In the genomic region with DNA sequence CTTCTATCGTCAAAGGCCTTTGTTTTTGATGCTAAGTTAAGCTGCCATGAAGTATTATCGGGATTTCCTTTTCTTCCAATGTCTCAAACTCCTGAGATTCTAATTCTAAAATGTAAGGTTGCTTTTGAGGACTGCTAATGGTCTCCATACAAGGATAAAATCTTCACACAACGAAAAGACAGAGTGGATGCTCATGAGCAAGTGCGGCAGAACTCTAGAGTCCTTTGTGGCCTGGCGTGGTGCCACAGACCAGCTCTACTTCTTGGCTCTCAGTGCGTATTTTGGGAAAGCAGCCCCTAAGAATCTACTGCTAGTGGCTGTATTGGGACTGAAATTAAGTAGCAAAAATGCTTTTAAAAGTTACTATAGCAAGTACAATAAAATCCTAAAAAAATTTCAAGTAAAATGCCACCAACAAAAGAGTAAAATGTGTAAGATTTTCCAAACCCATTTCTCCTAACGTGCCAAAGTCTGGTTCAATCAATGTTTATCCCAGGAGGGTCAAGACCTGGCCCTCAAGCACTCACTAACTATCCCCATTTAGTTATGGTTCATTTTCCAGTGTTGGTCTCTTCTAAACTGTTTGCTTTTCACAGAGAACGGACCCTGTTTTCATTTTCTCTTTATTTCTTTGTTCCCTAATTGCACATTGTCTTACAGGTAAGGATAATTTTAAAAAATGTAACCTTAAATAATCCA, we compare ENCODE assay signal across 10 mouse cellular contexts. TPM values are rescaled to one million over a fixed set of nuclear protein-coding genes. Genes with fewer than 3 reads are reported as not detected.
A peak's percentile ranks its signal among the peaks of the same experiment; 100 is the strongest.
DNase-seq lines count a peak whose midpoint lies in the region; ATAC-seq lines count a peak whose summit lies in the region.
"Had no signal": no experiment of that assay in that cellular context is flagged by ENCODE, and none has a peak within 500 bp of the region (broad histone marks: within the 10 kb centered on the region; RNA-seq: fewer than 3 reads in every experiment).

No protein-coding gene starts in this region.

- WGBS in limb, embryonic 13.5 days, result 60% methylated on average over 8 of the region's 8 CpGs
- 90% methylated on average over 8 of the region's 8 CpGs for WGBS in limb, embryonic 10.5 days
- 37% methylated on average over 8 of the region's 8 CpGs for WGBS in embryonic facial prominence, embryonic 15.5 days

- H3K27ac ChIP-seq in limb, embryonic 13.5 days, result peak overlapping the region; percentile 53; the same call in 1 of the 2 replicates
- H3K27ac ChIP-seq in limb, embryonic 10.5 days, result no peak overlapping the region
- H3K27ac ChIP-seq in embryonic facial prominence, embryonic 15.5 days (replicated peaks), result peak overlapping the region; percentile 76
- H3K27ac ChIP-seq: hindbrain, embryonic 15.5 days; midbrain, embryonic 12.5 days had no signal

- peaks cover 20% of the 10 kb centered on the region for H3K4me1 ChIP-seq in limb, embryonic 13.5 days
- peaks cover 10% of the 10 kb centered on the region; the same call in 1 of the 2 replicates for H3K4me1 ChIP-seq in limb, embryonic 10.5 days
- H3K4me1 ChIP-seq in embryonic facial prominence, embryonic 15.5 days, result peaks cover 14% of the 10 kb centered on the region
- H3K4me1 ChIP-seq: hindbrain, embryonic 15.5 days; midbrain, embryonic 12.5 days had no signal

- no peaks in the 10 kb centered on the region for H3K36me3 ChIP-seq in limb, embryonic 13.5 days
- H3K36me3 ChIP-seq in limb, embryonic 10.5 days, result no peaks in the 10 kb centered on the region
- no peaks in the 10 kb centered on the region for H3K36me3 ChIP-seq in embryonic facial prominence, embryonic 15.5 days
- H3K36me3 ChIP-seq: hindbrain, embryonic 15.5 days; midbrain, embryonic 12.5 days had no signal

- no peak overlapping the region for H3K9ac ChIP-seq in limb, embryonic 13.5 days
- no peak overlapping the region for H3K9ac ChIP-seq in embryonic facial prominence, embryonic 15.5 days
- H3K9ac ChIP-seq: hindbrain, embryonic 15.5 days; midbrain, embryonic 12.5 days had no signal

- H3K27me3 ChIP-seq in limb, embryonic 13.5 days, result no peaks in the 10 kb centered on the region
- no peaks in the 10 kb centered on the region for H3K27me3 ChIP-seq in limb, embryonic 10.5 days (ENCODE audit: low read depth, poor library complexity, severe bottlenecking)
- no peaks in the 10 kb centered on the region for H3K27me3 ChIP-seq in embryonic facial prominence, embryonic 15.5 days
- H3K27me3 ChIP-seq: hindbrain, embryonic 15.5 days; midbrain, embryonic 12.5 days had no signal

- H3K9me3 ChIP-seq in limb, embryonic 13.5 days, result no peaks in the 10 kb centered on the region
- H3K9me3 ChIP-seq in limb, embryonic 10.5 days (replicated peaks), result no peaks in the 10 kb centered on the region
- no peaks in the 10 kb centered on the region for H3K9me3 ChIP-seq in embryonic facial prominence, embryonic 15.5 days (replicated peaks)
- H3K9me3 ChIP-seq: hindbrain, embryonic 15.5 days; midbrain, embryonic 12.5 days had no signal

- DNase-seq in limb, embryonic 10.5 days (ENCODE audit: low spot score), result no peak
- peak; percentile 51 for DNase-seq in Muller cell, postnatal 12 days (ENCODE audit: inconsistent ontology term)
- DNase-seq in kidney, postnatal 4 days, result peak; percentile 54 to 66
- DNase-seq in MN1 (ENCODE audit: low spot score), result no peak
- no peak for DNase-seq in left cerebral cortex, adult 8-10 months (ENCODE audit: low spot score in 2 of 2)
- DNase-seq: right cerebral cortex, postnatal 25 days had no signal

- H3K4me2 ChIP-seq in limb, embryonic 13.5 days (replicated peaks), result no peak overlapping the region
- H3K4me2 ChIP-seq in embryonic facial prominence, embryonic 15.5 days (replicated peaks), result peak overlapping the region; percentile 16; the same call in 1 of the 2 replicates
- H3K4me2 ChIP-seq: hindbrain, embryonic 15.5 days; midbrain, embryonic 12.5 days had no signal

- H3K4me3 ChIP-seq in limb, embryonic 13.5 days, result no peak overlapping the region
- H3K4me3 ChIP-seq in limb, embryonic 10.5 days, result no peak overlapping the region
- no peak overlapping the region for H3K4me3 ChIP-seq in embryonic facial prominence, embryonic 15.5 days (replicated peaks)
- H3K4me3 ChIP-seq: hindbrain, embryonic 15.5 days; midbrain, embryonic 12.5 days had no signal

- ATAC-seq in limb, embryonic 13.5 days (ENCODE audit: low FRiP score, low read depth), result no peak
- ATAC-seq in embryonic facial prominence, embryonic 15.5 days (ENCODE audit: insufficient number of reproducible peaks, low FRiP score, low TSS enrichment, low read depth), result no peak

RNA-seq across cellular contexts. Expression of a gene that starts 2.2 kb away (rescaled TPM):
- polyA plus RNA-seq in limb, embryonic 13.5 days (2015; fragmentation: Nextera tagmentation; extraction: Ambion mirVana), result 2.4 and 4.0 TPM in 2 replicates
- 1.1 and 1.3 TPM in 2 replicates for polyA plus RNA-seq in limb, embryonic 10.5 days (2016; fragmentation: Nextera tagmentation; extraction: Ambion mirVana)
- polyA plus RNA-seq in embryonic facial prominence, embryonic 15.5 days (2015; fragmentation: Nextera tagmentation; extraction: Ambion mirVana), result 35.3 and 38.6 TPM in 2 replicates
- 1 to 10 TPM; 1.6 to 2.2 (median 2.1) TPM for total RNA-seq in left cerebral cortex, adult 8-10 months (2022)

RNA-seq across cellular contexts. Expression of a gene that starts 23.4 kb away (rescaled TPM):
- 150 and 159 TPM in 2 replicates for polyA plus RNA-seq in limb, embryonic 13.5 days (2015; fragmentation: Nextera tagmentation; extraction: Ambion mirVana)
- polyA plus RNA-seq in limb, embryonic 10.5 days (2016; fragmentation: Nextera tagmentation; extraction: Ambion mirVana), result 1.3 and 1.7 TPM in 2 replicates
- polyA plus RNA-seq in embryonic facial prominence, embryonic 15.5 days (2015; fragmentation: Nextera tagmentation; extraction: Ambion mirVana), result 201 and 212 TPM in 2 replicates
- total RNA-seq in left cerebral cortex, adult 8-10 months (2022), result 1 to 10 TPM; 5.1 to 9.6 (median 8.3) TPM

RNA-seq across cellular contexts. Expression of a gene that starts 40.2 kb away (rescaled TPM):
- 41.4 and 48.2 TPM in 2 replicates for polyA plus RNA-seq in limb, embryonic 13.5 days (2015; fragmentation: Nextera tagmentation; extraction: Ambion mirVana)
- polyA plus RNA-seq in limb, embryonic 10.5 days (2016; fragmentation: Nextera tagmentation; extraction: Ambion mirVana), result 0.14 and 0.18 TPM in 2 replicates
- 157 and 167 TPM in 2 replicates for polyA plus RNA-seq in embryonic facial prominence, embryonic 15.5 days (2015; fragmentation: Nextera tagmentation; extraction: Ambion mirVana)
- total RNA-seq in left cerebral cortex, adult 8-10 months (2022), result under 1 TPM; 0.50 to 0.97 (median 0.67) TPM

Comparison
In these comparisons a context has a peak if more than half of its experiments do, and no peak if none do; other contexts are left out.
1. RNA of a gene that starts 23.4 kb away (polyA plus RNA-seq): 201 to 212 TPM in embryonic facial prominence, embryonic 15.5 days and 150 to 159 TPM in limb, embryonic 13.5 days; 1.3 to 1.7 TPM in limb, embryonic 10.5 days; every median in the first group is over 10 times any median in the second.
2. RNA of a gene that starts 40.2 kb away (polyA plus RNA-seq): 157 to 167 TPM in embryonic facial prominence, embryonic 15.5 days and 41.4 to 48.2 TPM in limb, embryonic 13.5 days; 0.14 to 0.18 TPM in limb, embryonic 10.5 days; every median in the first group is over 10 times any median in the second.
3. DNase-seq: peak in Muller cell, postnatal 12 days (single experiment) and kidney, postnatal 4 days (2 of 2); none in limb, embryonic 10.5 days (single experiment), MN1 (single experiment) and left cerebral cortex, adult 8-10 months (0 of 2).